Mouse (Mus musculus) cerebellum, adult 2 months (tissue): ENCODE results near the gene Hoxa7.

Source experiments
- CTCF ChIP-seq: fragments of 200-500 bp; IDR thresholded peaks from 2 replicates; pipeline ENCODE4 v1.5.1; 2011; ENCODE audit warnings: low read depth, mild to moderate bottlenecking, control low read depth, low read length, moderate library complexity, borderline replicate concordance; ENCODE audit not compliant: insufficient read depth
- POLR2A ChIP-seq: fragments of 200-500 bp; IDR thresholded peaks from 2 replicates; pipeline ENCODE4 v1.6.1; 2011; ENCODE audit warnings: low read length, control low read depth, borderline replicate concordance; ENCODE audit not compliant: insufficient read depth

- TF ChIP-seq CTCF = no peak
- no peak for TF ChIP-seq POLR2A
Observed at GRCm38 (mm10) chr6:52203121-52203370, 18.6 kb downstream of the Hoxa7 start.
